Mouse (Mus musculus) embryo, embryonic 11 days (tissue): ENCODE data around the gene Auts2.

Source experiments
- DNase-seq: peaks from one replicate; pipeline ENCODE4 v3.0.0-alpha.2; 2015

The Auts2 gene

GRCm38 (mm10) chr5:132445213-132445954 is 97.8 kb downstream of the Auts2 start:
- DNase-seq = no peak

GRCm38 (mm10) chr5:132442948-132443347 is 100.2 kb downstream of the Auts2 start:
- DNase-seq = no peak

- DNase-seq = no peak
Measured at GRCm38 (mm10) chr5:132438414-132438813, 104.7 kb downstream of the Auts2 start.

DNA sequence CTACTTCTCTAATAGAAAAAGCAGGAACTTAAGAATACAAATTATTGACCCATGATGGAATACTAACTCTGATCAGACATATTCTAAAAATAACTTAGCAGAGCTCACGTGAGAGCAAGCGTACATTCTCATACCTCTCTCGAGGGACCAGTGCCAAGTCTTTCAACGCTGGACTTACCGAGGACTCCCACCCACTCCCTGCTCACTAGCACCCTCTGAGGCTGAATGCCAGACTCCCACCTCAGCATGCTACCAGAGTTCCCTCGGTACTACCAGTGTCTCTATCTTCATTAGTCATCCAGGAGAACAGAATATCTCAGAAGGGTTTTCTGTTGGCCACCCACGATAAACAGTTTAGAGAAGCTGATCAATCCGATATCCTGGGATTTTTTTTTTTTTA is 105.2 kb downstream of the Auts2 start:
- no peak for DNase-seq

GRCm38 (mm10) chr5:132437478-132437877 is 105.7 kb downstream of the Auts2 start:
- DNase-seq = no peak

GRCm38 (mm10) chr5:132436901-132437300 is 106.2 kb downstream of the Auts2 start:
- no peak for DNase-seq

DNA sequence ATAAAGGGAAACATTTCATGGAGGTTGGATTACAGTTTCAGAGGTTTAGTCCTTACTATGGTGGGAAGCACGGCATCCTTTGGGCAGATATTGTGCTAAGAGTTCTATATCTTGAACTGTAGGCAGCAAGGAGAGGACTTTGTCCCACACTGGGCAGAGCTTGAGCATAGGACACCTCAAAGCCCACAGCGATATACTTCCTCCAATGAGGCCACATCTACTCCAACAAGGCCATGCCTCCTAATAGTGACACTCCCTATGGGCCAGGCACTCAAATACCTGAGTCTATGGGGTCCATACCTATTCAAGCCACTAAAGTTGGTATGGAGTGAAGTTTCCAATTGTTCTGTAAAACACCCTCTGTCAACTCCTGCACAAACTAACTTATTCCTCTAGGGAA is 106.7 kb downstream of the Auts2 start:
- no peak for DNase-seq

GRCm38 (mm10) chr5:132435401-132435800 is 107.7 kb downstream of the Auts2 start:
- DNase-seq = no peak

DNA sequence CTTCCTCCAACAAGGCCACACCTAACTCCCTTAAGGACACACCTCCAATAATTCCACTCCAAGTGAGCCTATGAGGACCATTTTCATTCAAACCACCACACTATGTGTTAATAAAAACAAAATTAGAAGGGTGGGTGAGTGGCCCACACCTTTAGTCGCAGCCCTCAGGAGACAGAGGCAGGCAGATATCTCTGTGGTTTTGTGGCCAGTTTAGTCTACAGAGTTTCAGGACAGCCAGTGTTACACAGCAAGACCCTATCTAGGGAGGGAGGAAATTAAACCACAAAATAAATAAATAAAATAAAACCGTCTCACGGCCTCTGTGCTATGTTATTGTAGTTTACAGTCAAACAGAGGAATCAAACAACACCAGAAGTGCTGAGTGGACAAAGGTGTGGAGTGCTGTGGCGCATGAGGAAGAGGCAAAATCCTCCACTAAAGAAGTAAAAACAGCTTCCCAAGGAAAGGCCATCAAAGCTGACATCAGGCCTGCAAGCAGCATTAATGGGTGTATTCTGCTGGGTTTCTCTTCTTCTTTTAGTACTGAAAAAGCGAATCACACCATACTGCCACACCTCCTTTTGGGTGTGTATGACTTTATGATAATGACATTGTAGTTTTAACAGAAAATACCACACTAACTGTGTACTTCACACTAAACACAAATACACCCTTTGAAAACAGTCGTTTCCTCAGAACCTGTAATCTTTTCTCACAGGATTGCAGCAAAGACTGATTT is 109.6 kb downstream of the Auts2 start:
- DNase-seq = no peak

DNA sequence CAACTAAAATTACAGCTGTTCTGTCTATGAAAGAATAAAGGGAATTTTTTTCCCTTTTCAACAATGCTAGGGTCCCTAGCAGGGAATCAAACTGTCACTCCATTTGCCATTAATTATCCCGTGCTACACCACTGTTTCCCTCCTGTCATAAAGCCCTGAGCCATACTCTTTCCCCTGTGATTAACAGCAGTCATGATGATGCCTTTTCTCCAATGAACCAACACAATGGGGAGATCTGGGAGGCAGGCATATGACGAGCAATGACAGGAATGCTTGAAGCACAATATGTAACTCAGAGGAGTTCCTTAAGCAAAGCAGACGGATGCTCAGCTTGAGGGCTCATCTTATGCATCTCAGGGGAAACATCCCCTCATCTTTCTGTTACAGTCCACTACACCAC is 113.8 kb downstream of the Auts2 start:
- DNase-seq = no peak

DNA sequence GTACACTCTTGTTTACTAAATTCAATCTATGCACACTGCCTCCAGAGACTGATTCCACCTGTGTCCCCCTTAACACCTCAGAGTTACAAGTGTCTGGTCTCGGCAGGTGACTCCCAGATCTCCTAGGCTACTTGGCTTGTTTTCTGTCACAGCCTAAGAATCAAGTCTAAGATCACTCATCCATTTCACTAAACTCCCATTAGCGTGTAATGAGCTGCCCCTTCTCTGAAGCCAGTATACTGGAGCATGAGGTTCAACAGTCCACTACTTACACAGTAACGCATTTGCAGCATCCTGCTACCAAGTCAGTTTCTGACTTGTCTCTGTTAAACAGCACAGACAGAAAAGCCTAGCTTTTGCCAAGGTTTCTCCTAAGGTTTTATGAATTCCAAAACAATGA is 116.8 kb downstream of the Auts2 start:
- no peak for DNase-seq

DNA sequence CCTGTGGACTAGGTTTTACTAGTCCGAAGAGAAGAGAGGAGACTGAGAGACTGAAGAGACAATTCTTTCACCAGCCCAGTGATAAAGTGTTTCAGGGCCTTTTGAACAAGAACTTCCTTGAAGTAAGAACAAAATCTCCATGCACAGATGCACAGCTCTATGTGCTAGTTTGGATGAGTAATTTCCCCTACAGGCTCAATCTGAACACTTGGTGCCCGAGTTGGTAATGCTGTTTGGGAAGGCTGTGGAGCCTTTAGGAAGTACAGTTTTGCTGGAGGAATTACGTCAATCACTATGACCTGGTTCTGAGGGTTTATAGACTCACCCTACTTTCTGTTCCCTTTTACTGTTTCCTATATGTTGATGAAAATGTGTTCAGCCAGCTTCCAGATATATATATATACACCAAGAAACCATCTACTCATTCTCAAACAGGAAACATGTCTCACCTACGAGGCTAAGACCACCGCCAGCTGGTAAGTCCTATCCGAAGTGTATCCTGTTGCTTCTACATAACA is 117.3 kb downstream of the Auts2 start:
- DNase-seq = no peak

GRCm38 (mm10) chr5:132410338-132410852 is 132.7 kb downstream of the Auts2 start:
- DNase-seq = peak; percentile 31

DNA sequence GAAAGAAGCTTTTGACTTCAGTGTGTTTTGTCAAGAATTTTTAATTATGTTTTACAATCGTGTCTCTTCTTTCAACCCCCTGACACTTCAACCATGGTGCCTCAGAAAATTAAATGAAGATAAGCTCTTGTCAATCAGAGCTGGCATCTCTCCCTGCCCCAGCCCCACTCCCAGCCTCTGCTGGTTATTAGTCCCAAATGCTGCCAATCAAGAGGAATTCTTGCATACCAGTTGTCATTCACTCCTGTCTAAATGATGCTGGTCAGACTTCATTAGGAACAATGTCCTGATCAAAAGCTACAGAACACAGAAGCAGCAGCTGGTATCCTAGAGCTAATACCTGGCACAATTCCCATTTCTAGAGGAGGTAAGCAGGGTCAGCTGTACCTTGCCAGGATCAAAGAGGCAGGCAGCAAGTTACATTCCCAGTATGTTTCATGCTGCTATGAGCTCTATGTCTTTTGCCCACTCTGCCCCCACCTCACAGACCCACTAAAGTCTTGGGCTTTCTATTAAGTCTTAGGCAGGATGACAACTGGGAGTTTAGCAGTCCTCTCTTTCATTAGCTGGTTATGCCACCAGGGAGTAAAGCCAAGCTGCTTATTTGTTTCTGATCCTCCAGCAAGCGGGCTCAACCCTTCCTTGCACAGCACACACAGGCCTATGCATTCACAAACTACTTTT is 134.1 kb downstream of the Auts2 start:
- no peak for DNase-seq

GRCm38 (mm10) chr5:132400556-132400955 is 142.6 kb downstream of the Auts2 start:
- DNase-seq = no peak

GRCm38 (mm10) chr5:132399486-132399885 is 143.7 kb downstream of the Auts2 start:
- DNase-seq = no peak

- no peak for DNase-seq
Measured at GRCm38 (mm10) chr5:132395922-132396321, 147.2 kb downstream of the Auts2 start.

- DNase-seq = peak; percentile 35
Measured at GRCm38 (mm10) chr5:132394800-132395575, 148.2 kb downstream of the Auts2 start.

DNA sequence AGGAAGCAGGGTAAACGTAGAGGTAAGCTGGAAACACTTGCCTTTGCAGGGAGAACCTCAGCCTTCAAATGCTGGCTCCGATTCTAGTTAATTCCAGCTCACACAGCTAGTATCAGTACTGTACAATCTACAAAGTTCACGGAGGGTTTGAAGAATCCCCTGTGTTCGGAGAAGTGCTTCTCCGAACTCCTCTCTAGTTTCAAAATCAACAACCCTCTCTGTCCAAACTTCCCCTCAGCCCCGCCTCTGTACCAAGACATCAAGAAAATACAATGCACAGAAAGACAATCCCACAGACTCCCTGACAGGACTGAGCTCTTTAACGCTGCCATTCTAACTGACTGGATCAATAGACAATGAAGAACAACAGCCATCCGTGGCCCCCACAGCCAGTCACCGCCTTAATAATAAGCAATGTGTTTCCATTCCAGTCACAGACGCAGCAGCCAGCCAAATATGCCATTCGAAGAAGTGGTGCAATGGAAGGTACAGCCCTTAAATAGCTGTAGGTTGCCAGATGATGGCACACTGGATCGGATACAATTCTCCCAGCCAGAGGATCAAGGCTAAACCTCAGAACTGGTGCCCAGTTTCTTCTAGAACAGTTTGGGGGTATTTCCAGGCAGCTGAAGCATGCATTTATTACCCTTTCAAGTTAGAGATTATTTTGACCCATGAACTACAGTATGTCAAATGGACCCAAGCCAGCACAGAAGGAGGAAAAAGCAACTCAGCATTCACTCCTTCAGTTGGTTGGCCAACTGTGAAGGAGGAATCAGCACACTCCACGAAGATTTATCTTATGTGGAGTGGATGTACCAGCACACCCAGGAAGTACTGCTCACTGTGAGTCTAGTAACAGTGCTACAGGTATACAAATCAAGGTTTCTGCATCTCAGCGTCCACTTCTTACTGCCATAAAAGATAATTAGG is 151.0 kb downstream of the Auts2 start:
- DNase-seq = no peak

- no peak for DNase-seq
Measured at GRCm38 (mm10) chr5:132388746-132389145, 154.4 kb downstream of the Auts2 start.

DNA sequence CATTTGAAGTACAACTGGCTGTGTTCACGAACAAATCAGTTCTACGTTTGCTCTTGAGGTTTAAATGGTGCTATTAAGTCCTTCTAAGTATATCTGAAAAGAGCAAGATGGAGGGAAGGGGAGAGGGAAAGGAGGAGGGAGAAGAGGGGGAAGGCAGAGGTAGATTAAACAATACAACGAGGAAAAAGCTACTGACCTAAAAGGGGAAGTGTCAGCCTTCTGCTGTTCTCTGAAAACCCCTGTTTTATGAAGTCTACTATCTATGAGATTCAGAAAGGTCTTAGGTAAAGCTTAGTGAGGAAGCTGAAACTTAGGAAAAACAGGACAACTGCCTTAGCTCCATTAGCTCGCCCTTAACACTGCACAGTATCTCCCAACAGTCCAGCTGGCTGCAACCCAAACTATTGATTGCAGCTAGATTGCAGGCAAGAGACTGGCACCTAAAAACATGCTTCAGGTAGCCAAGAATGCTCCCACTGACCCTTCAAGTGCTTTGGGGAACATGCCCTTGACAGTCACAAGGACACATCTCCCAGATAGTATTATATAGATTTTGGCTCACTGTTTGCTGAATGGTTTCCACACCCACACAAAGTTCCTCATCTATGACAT is 157.8 kb downstream of the Auts2 start:
- DNase-seq = no peak
